Mouse (Mus musculus) stomach, postnatal 0 days (tissue): ENCODE measurements around the gene Ldlrap1.

Experiments
- CTCF ChIP-seq: IDR thresholded peaks from 2 replicates; pipeline ENCODE4 v1.5.1; 2016; ENCODE audit warnings: antibody characterized with exemption, low read depth, mild to moderate bottlenecking, moderate library complexity
- EP300 ChIP-seq: optimal IDR thresholded peaks from 2 replicates; pipeline ENCODE3; 2016; ENCODE audit warnings: antibody characterized with exemption

GRCm38 (mm10) chr4:134750263-134750662 lies 17.6 kb downstream of the Ldlrap1 start:
- TF ChIP-seq CTCF (no peak), EP300 (no peak)
